Mouse (Mus musculus) kidney, embryonic 16.5 days (tissue): ENCODE measurements around the gene Hmgb4. TPM values are rescaled to one million over a fixed set of nuclear protein-coding genes. Genes with fewer than 3 reads are reported as not detected.

ENCODE experiments used
- ATAC-seq: fragments of 200-750 bp; cut with Nextera tagmentation; 2 replicates; pipeline ENCODE4 v1.8.0; 2017; ENCODE audit warnings: moderate TSS enrichment; ENCODE audit not compliant: low FRiP score, low TSS enrichment
- H3K27ac ChIP-seq: fragments of 300-500 bp; sonication (generic); 2 replicates; pipeline ENCODE4 v1.5.1; 2014; ENCODE audit warnings: low read length
- H3K27me3 ChIP-seq: fragments of 300-500 bp; sonication (generic); 2 replicates; pipeline ENCODE4 v1.6.1; 2014; ENCODE audit warnings: low read length, control low read depth, mixed read lengths; ENCODE audit not compliant: insufficient read depth
- H3K36me3 ChIP-seq: fragments of 300-500 bp; sonication (generic); 2 replicates; pipeline ENCODE4 v1.6.1; 2014; ENCODE audit warnings: low read length, control low read depth, mixed read lengths; ENCODE audit not compliant: insufficient read depth
- H3K4me1 ChIP-seq: fragments of 300-500 bp; sonication (generic); 2 replicates; pipeline ENCODE4 v1.6.1; 2014; ENCODE audit warnings: low read length, control low read depth, mixed read lengths; ENCODE audit not compliant: insufficient read depth
- H3K4me2 ChIP-seq: fragments of 300-500 bp; sonication (generic); replicated peaks from 2 replicates; pipeline ENCODE4 v1.6.1; 2014; ENCODE audit warnings: low read depth, low read length
- H3K4me3 ChIP-seq: fragments of 300-500 bp; sonication (generic); 2 replicates; pipeline ENCODE4 v1.5.1; 2014; ENCODE audit warnings: mild to moderate bottlenecking, low read length
- H3K9ac ChIP-seq: fragments of 300-500 bp; sonication (generic); replicated peaks from 2 replicates; pipeline ENCODE4 v1.6.1; 2014; ENCODE audit warnings: low read length
- H3K9me3 ChIP-seq: fragments of 300-500 bp; sonication (generic); 2 replicates; pipeline ENCODE4 v1.6.1; 2016; ENCODE audit warnings: low read length, control low read depth
- WGBS: fragments of 180-500 bp; shearing (Covaris S2); extraction: QIAGEN DNeasy Blood & Tissue Kit; methylation state at CpG from one replicate; pipeline ENCODE4 v1.1.7; 2014; 5-methylcytosine and 5-hydroxymethylcytosine counted together
- polyA plus RNA-seq: library from polyadenylated mRNA; unstranded; fragments of >200 nt; fragmentation: Nextera tagmentation; extraction: Ambion mirVana; gene quantifications from 2 replicates; pipeline ENCODE4 v1.2.1, GENCODE M21; 2015

Gene Hmgb4
- polyA plus RNA-seq, 1 experiment from 2014 or later, result not detected

- Histone ChIP-seq H3K9me3 (no peaks in the 10 kb centered on the region), H3K36me3 (no peaks in the 10 kb centered on the region), H3K4me2 (no peak overlapping the region), H3K27me3 (no peaks in the 10 kb centered on the region), H3K27ac (no peak overlapping the region), H3K4me1 (no peaks in the 10 kb centered on the region), H3K4me3 (no peak overlapping the region), H3K9ac (no peak overlapping the region)
- 88% methylated on average over 13 of the region's 13 CpGs for WGBS
- no peak for ATAC-seq
Observed at GRCm38 (mm10) chr4:128233458-128233857, 27.3 kb downstream of the Hmgb4 start.

- Histone ChIP-seq H3K27me3 (no peaks in the 10 kb centered on the region), H3K9me3 (no peaks in the 10 kb centered on the region), H3K9ac (no peak overlapping the region), H3K4me1 (peaks cover 12% of the 10 kb centered on the region; the same call in 1 of the 2 replicates), H3K4me3 (no peak overlapping the region), H3K27ac (peak overlapping the region; percentile 39), H3K36me3 (no peaks in the 10 kb centered on the region), H3K4me2 (no peak overlapping the region; the same call in 1 of the 2 replicates)
- 27% methylated on average over 13 of the region's 13 CpGs for WGBS
- ATAC-seq, result 0 out of 2 replicates have a peak, but pooled peaks have one; percentile 30
Observed at GRCm38 (mm10) chr4:128227377-128228316, 33.1 kb downstream of the Hmgb4 start.

DNA sequence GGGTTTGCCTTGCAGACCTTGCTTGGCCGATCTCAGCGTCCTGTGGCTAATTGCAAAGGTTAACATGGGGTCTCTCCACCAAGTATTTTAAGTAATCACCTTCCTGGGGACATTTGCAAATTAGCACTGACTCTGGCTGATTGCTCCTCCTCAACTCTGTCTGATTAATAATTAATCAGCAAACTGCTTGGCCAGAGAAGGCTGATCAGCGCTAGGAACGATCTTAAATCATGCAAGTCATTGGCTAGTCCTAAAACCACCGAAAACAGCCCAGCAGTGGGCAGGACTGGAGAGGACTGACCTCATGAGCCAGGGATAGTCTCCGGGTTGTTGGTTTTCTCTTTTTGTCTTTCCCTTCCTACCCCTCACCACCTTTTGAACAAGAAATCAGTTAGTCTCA lies 36.3 kb downstream of the Hmgb4 start:
- Histone ChIP-seq H3K36me3 (no peaks in the 10 kb centered on the region), H3K27ac (peak overlapping the region; percentile 42), H3K4me3 (no peak overlapping the region), H3K4me2 (no peak overlapping the region), H3K4me1 (peaks cover 12% of the 10 kb centered on the region; the same call in 1 of the 2 replicates), H3K27me3 (no peaks in the 10 kb centered on the region), H3K9me3 (no peaks in the 10 kb centered on the region), H3K9ac (no peak overlapping the region)
- WGBS, result 49% methylated on average over 6 of the region's 6 CpGs
- peak; percentile 79; the same call in 1 of the 2 replicates for ATAC-seq

- H3K9ac ChIP-seq, result no peak overlapping the region
Observed at GRCm38 (mm10) chr4:128217991-128218595, 42.7 kb downstream of the Hmgb4 start.

More at GRCm38 (mm10) chr4:128217991-128218595, 42.7 kb downstream of the Hmgb4 start:
- no peak overlapping the region for H3K27ac ChIP-seq
- no peaks in the 10 kb centered on the region for H3K9me3 ChIP-seq
- H3K27me3 ChIP-seq, result no peaks in the 10 kb centered on the region
- no peak for ATAC-seq
- no peak overlapping the region for H3K4me3 ChIP-seq
- H3K36me3 ChIP-seq, result no peaks in the 10 kb centered on the region
- no peaks in the 10 kb centered on the region for H3K4me1 ChIP-seq
- no peak overlapping the region for H3K4me2 ChIP-seq
- 71% methylated on average over 13 of the region's 13 CpGs for WGBS
